Mouse (Mus musculus): ENCODE measurements around the gene Slfn4. TPM values are rescaled to one million over a fixed set of nuclear protein-coding genes. Genes with fewer than 3 reads are reported as not detected.

The Slfn4 gene
- polyA plus RNA-seq, 1 experiment: 1.1 TPM

Other genes with a start within 250 kb of the Slfn4 start
- 19.1 and 23.0 TPM in 2 replicates for gene Slfn5, start 223.8 kb upstream of the Slfn4 start, polyA plus RNA-seq (2012; rRNA removed)
- 2.2 TPM in 2 replicates for gene Slfn9, start 183.4 kb upstream of the Slfn4 start, polyA plus RNA-seq (2012; rRNA removed)
- 3.0 and 3.8 TPM in 2 replicates for gene Slfn8, start 154.4 kb upstream of the Slfn4 start, polyA plus RNA-seq (2012; rRNA removed)
- 13.5 and 13.8 TPM in 2 replicates for gene Slfn2, start 110.1 kb upstream of the Slfn4 start, polyA plus RNA-seq (2012; rRNA removed)
- gene Slfn1, start 58.3 kb upstream of the Slfn4 start, polyA plus RNA-seq (2012; rRNA removed): 1.1 and 1.7 TPM in 2 replicates
- 1.5 and 2.0 TPM in 2 replicates for gene Slfn3, start 16.1 kb downstream of the Slfn4 start, polyA plus RNA-seq (2012; rRNA removed)
- 0.01 TPM in 1 of 2 replicates, not detected in the other for gene Slfn14, start 111.5 kb downstream of the Slfn4 start, polyA plus RNA-seq (2012; rRNA removed)
- 37.1 and 46.7 TPM in 2 replicates for gene Ap2b1, start 123.8 kb downstream of the Slfn4 start, polyA plus RNA-seq (2012; rRNA removed)
- gene Pex12, start 127.4 kb downstream of the Slfn4 start, polyA plus RNA-seq (2012; rRNA removed): 10.6 and 11.0 TPM in 2 replicates
- 0.25 and 0.59 TPM in 2 replicates for gene Rasl10b, start 234.0 kb downstream of the Slfn4 start, polyA plus RNA-seq (2012; rRNA removed)